Mouse (Mus musculus): Measurements from ENCODE around the gene Lipc. TPM values are rescaled to one million over a fixed set of nuclear protein-coding genes. Genes with fewer than 3 reads are reported as not detected.

Gene Lipc
- total and polyA plus RNA-seq, 2 experiments from 2014 or later = 0.29 to 0.81 TPM

DNA sequence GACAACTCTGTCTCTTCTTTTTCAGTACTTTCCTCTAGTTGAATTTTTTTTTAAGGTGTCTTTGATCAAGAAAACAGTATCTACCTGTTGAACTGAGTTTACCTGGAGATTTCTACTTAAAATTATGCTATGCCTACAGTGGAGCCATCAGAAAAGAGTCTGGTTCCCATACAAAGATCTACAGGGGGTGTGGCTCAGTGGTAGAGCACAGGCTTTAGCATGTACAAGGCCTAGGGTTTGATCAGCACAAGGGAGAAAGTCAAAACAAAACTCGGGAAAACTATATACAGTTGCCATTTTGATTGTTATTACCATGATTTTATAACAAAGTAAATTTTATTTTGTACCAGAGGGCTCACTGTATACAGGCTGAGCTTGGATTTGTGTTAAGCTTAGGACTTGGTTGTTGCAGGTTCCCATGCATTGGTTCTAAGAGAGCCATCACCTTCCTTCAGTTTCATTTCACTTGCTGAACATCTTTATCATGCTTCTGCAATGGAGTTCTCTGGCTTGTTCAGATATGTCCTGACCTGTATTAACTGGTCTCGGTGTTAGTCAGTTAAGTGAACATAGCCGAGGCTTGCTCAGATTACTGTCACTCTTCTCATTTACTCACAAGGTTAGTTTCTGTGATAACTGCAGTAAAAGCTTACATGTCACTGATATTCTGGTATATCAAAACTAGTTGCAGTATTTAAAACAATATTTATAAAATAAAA lies 200.4 kb downstream of the Lipc start:
- Histone ChIP-seq H3K4me1 (ENCODE audit: insufficient read depth) (no peaks in the 10 kb centered on the region), H3K4me3 (ENCODE audit: low read depth, low read length) (no peak overlapping the region), H3K36me3 (ENCODE audit: insufficient read depth) (peaks cover 21% of the 10 kb centered on the region; the same call in 1 of the 2 replicates), H3K9me3 (ENCODE audit: low read length) (no peaks in the 10 kb centered on the region), H3K27ac (ENCODE audit: low read depth, low read length) (no peak overlapping the region), H3K27me3 (ENCODE audit: insufficient read depth, low read length) (no peaks in the 10 kb centered on the region), H3K9ac (no peak overlapping the region), H3K4me2 (ENCODE audit: low read depth) (no peak overlapping the region)
- DNase-seq (no peak), ATAC-seq (no peak)
- 93% methylated on average over 3 of the region's 3 CpGs for WGBS
- TF ChIP-seq CTCF (IDR thresholded peaks at IDR 0.05; ENCODE audit: low read depth) = no peak

Small RNA genes within 50 kb of the gene (microRNA-seq; reads per million reads assigned to microRNA genes)
- 0 reads per million in 2 experiments for gene Gm25149

Other genes with a start within 250 kb of the Lipc start
- gene Aqp9, start 216.5 kb upstream of the Lipc start, total RNA-seq (2014; rRNA removed) = 0.48 and 0.62 TPM in 2 replicates
- 1.2 and 2.3 TPM in 2 replicates for gene Aqp9, start 216.5 kb upstream of the Lipc start, polyA plus RNA-seq (2015; fragmentation: Nextera tagmentation; extraction: Ambion mirVana)

Data from forebrain, postnatal 0 days (tissue).